Mouse (Mus musculus) kidney, adult 2 months (tissue): ENCODE measurements around the gene Tada3. TPM values are rescaled to one million over a fixed set of nuclear protein-coding genes. Genes with fewer than 3 reads are reported as not detected.

Experiments used
- DNase-seq: peaks from one replicate; pipeline ENCODE4 v3.0.0; 2021
- H3K27ac ChIP-seq: fragments of 200-500 bp; 2 replicates; pipeline ENCODE4 v1.5.1; 2012; ENCODE audit warnings: low read depth, low read length, control low read depth, inconsistent platforms; ENCODE audit not compliant: insufficient read depth
- H3K27me3 ChIP-seq: fragments of 200-500 bp; replicated peaks from 2 replicates; pipeline ENCODE4 v1.6.1; 2012; ENCODE audit warnings: mild to moderate bottlenecking, moderate library complexity, low read length, inconsistent platforms; ENCODE audit not compliant: control insufficient read depth, insufficient read depth
- H3K36me3 ChIP-seq: fragments of 200-500 bp; 2 replicates; pipeline ENCODE4 v1.6.1; 2012; ENCODE audit warnings: mild to moderate bottlenecking, moderate library complexity, low read length, inconsistent platforms; ENCODE audit not compliant: control insufficient read depth, insufficient read depth
- H3K4me1 ChIP-seq: fragments of 200-500 bp; 2 replicates; pipeline ENCODE4 v1.6.1; 2011; ENCODE audit warnings: low read length; ENCODE audit not compliant: control insufficient read depth, insufficient read depth
- H3K4me3 ChIP-seq: fragments of 200-500 bp; 2 replicates; pipeline ENCODE4 v1.5.1; 2011; ENCODE audit warnings: mild to moderate bottlenecking, low read depth, low read length, control low read depth; ENCODE audit not compliant: insufficient read depth
- CTCF ChIP-seq: fragments of 200-500 bp; conservative IDR thresholded peaks from 2 replicates; pipeline ENCODE4 v1.5.1; 2011; ENCODE audit warnings: low read depth, mild to moderate bottlenecking, control low read depth, low read length, moderate library complexity, mixed read lengths; ENCODE audit not compliant: insufficient read depth, insufficient read length
- POLR2A ChIP-seq: fragments of 200-500 bp; IDR thresholded peaks from one replicate; pipeline ENCODE4 v1.6.1; 2011; ENCODE audit warnings: low read depth, low read length, control low read depth
- WGBS: fragments of 180-500 bp; shearing (Covaris S2); methylation state at CpG from one replicate; pipeline ENCODE4 v1.1.7; 2018; 5-methylcytosine and 5-hydroxymethylcytosine counted together
- polyA plus RNA-seq: library from polyadenylated mRNA; depleted of rRNA; stranded (reverse); fragments of >200 nt; gene quantifications from 2 replicates; pipeline ENCODE4 v1.2.3, GENCODE M21; 2012; rRNA removed

Gene Tada3
- polyA plus RNA-seq, 1 experiment, result 23.5 TPM

- 96% methylated on average over 11 of the region's 11 CpGs for WGBS
- DNase-seq, result no peak
- Histone ChIP-seq H3K36me3 (no peaks in the 10 kb centered on the region), H3K27me3 (no peaks in the 10 kb centered on the region), H3K4me1 (peaks cover 10% of the 10 kb centered on the region; the same call in 1 of the 2 replicates), H3K4me3 (no peak overlapping the region), H3K27ac (no peak overlapping the region)
- no peak for TF ChIP-seq CTCF
- TF ChIP-seq POLR2A, result no peak
These were observed 46.0 kb downstream of the Tada3 start for GRCm38 (mm10) chr6:113331721-113332120.

DNA sequence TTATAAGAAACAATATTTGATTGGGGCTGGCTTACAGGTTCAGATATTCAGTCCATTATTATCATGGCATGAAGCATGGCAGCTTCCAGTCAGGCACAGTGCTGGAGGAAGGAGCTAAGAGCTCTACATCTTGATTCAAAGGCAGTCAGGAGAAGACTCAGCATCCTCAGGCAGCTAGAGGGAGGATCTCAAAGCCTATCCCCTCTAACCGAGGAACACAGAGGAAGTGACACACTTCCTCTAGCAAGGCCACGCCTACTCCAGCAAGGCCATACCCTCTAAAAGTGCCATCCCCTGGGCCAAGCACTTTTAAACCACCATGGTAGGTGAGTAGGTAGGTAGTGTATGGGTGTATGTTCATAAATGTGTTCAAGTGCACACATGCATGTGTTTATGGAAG, 47.1 kb downstream of the Tada3 start:
- no peak overlapping the region for H3K4me3 ChIP-seq
- peaks cover 10% of the 10 kb centered on the region; the same call in 1 of the 2 replicates for H3K4me1 ChIP-seq
- H3K36me3 ChIP-seq, result no peaks in the 10 kb centered on the region
- WGBS, result 52% methylated on average over 2 of the region's 2 CpGs
- TF ChIP-seq CTCF (no peak), POLR2A (no peak)
- no peak overlapping the region for H3K27ac ChIP-seq
- DNase-seq, result peak; percentile 16
- no peaks in the 10 kb centered on the region for H3K27me3 ChIP-seq

DNA sequence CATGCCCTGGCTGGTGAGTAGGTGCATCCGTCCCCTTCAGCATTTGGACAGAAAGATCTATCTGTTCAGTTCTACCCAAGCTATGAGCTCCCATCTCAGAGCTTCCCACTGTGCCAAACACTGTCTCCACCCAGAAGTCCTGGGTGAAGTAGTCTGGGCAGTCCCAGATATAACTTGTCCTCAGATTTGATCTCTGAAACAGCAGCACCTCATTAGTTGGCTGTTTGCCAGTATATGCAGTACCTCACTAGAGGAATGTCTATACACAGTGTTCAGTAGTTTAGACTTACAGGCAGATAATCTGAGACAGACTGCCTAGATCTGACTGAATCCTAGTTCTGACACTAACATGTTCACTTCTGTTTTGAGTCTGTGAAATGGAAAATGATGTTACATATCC, 48.3 kb downstream of the Tada3 start:
- no peak for TF ChIP-seq CTCF
- no peak for TF ChIP-seq POLR2A
- Histone ChIP-seq H3K36me3 (no peaks in the 10 kb centered on the region), H3K4me1 (peaks cover 7% of the 10 kb centered on the region; the same call in 1 of the 2 replicates), H3K4me3 (no peak overlapping the region), H3K27me3 (no peaks in the 10 kb centered on the region), H3K27ac (no peak overlapping the region)
- 95% methylated on average over 1 of the region's 1 CpGs for WGBS
- no peak for DNase-seq

- Histone ChIP-seq H3K27ac (peak within 1 kb of the TSS; percentile 78), H3K36me3 (peaks cover 2% of the 10 kb centered on the region; the same call in 1 of the 2 replicates), H3K27me3 (no peaks in the 10 kb centered on the region), H3K4me3 (peak within 1 kb of the TSS; percentile 80), H3K4me1 (no peaks in the 10 kb centered on the region; the same call in 1 of the 2 replicates)
- peak; percentile 100 for DNase-seq
- TF ChIP-seq POLR2A (peak; percentile 94), CTCF (no peak)
- WGBS, result under 1% methylated on average over 52 of the region's 52 CpGs
These were observed 51.0 kb downstream of the Tada3 start, which contains the start of gene Ogg1 for GRCm38 (mm10) chr6:113326533-113327315. Gene Ogg1 (plus strand): TSS chr6:113326972.

Other genes with a start within 250 kb of the Tada3 start
- gene Lhfpl4, start 182.5 kb downstream of the Tada3 start, polyA plus RNA-seq, result 0.09 and 0.12 TPM in 2 replicates
- 43.6 and 56.9 TPM in 2 replicates for gene Mtmr14, start 140.0 kb downstream of the Tada3 start, polyA plus RNA-seq
- gene Cpne9, start 95.6 kb downstream of the Tada3 start, polyA plus RNA-seq, result 0.15 and 1.3 TPM in 2 replicates
- 13.2 and 13.5 TPM in 2 replicates for gene Brpf1, start 70.7 kb downstream of the Tada3 start, polyA plus RNA-seq
- 16.4 and 19.4 TPM in 2 replicates for gene Ogg1, start 50.9 kb downstream of the Tada3 start, polyA plus RNA-seq
- gene Camk1, start 33.9 kb downstream of the Tada3 start, polyA plus RNA-seq, result 57.8 and 63.2 TPM in 2 replicates
- gene Arpc4, start 232 bp upstream of the Tada3 start, polyA plus RNA-seq, result 73.8 and 79.1 TPM in 2 replicates
- gene Ttll3, start 11.4 kb upstream of the Tada3 start, polyA plus RNA-seq, result 5.9 and 6.4 TPM in 2 replicates
- 159 and 197 TPM in 2 replicates for gene Rpusd3, start 41.5 kb upstream of the Tada3 start, polyA plus RNA-seq
- 102 and 137 TPM in 2 replicates for gene Cidec, start 57.9 kb upstream of the Tada3 start, polyA plus RNA-seq
- gene Jagn1, start 64.7 kb upstream of the Tada3 start, polyA plus RNA-seq, result 81.6 and 82.0 TPM in 2 replicates
- 25.7 and 41.4 TPM in 2 replicates for gene Il17re, start 80.6 kb upstream of the Tada3 start, polyA plus RNA-seq
- 37.6 and 41.8 TPM in 2 replicates for gene Il17rc, start 93.5 kb upstream of the Tada3 start, polyA plus RNA-seq
- 22.3 and 23.6 TPM in 2 replicates for gene Creld1, start 105.4 kb upstream of the Tada3 start, polyA plus RNA-seq
- 0.05 TPM in 1 of 2 replicates, not detected in the other for gene Prrt3, start 124.0 kb upstream of the Tada3 start, polyA plus RNA-seq
- 60.1 and 64.5 TPM in 2 replicates for gene Emc3, start 153.8 kb upstream of the Tada3 start, polyA plus RNA-seq
- 0.31 and 0.44 TPM in 2 replicates for gene Fancd2, start 153.8 kb upstream of the Tada3 start, polyA plus RNA-seq
- 0.54 and 1.3 TPM in 2 replicates for gene Fancd2os, start 222.8 kb upstream of the Tada3 start, polyA plus RNA-seq
- 171 and 216 TPM in 2 replicates for gene Brk1, start 226.9 kb upstream of the Tada3 start, polyA plus RNA-seq
- gene Vhl, start 246.1 kb upstream of the Tada3 start, polyA plus RNA-seq, result 19.0 and 24.6 TPM in 2 replicates